Mouse (Mus musculus): ENCODE results near the gene Sac3d1. TPM values are rescaled to one million over a fixed set of nuclear protein-coding genes. Genes with fewer than 3 reads are reported as not detected.
A peak's percentile ranks its signal among the peaks of the same experiment; 100 is the strongest.
"Not testable (repeated sequence)": the region's sequence is repeated elsewhere in the genome, so short reads cannot be mapped to it uniquely, and the experiment has no call there.

Gene Sac3d1
- polyA plus RNA-seq, 1 experiment from 2014 or later: 58.8 TPM

DNA sequence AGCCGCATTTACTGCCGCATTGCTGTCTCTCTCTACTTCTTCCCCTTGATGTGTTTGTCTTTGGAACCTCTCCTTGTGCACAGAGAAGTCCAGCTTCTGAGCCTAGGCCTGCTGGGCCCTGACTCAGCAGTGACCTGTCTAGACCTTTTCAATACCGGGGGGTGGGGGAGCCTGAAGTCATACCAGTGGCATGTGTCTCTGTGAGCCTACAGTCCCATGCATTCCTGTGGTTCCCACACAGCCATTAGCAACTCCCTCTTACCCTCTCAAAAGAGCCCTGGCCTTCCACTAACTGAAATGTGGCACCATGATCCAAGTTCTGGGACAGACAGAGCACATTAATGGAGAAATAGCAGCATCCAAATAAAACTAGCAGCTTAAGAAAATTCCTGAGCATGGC, 17.9 kb upstream of the Sac3d1 start:
- peaks cover 9% of the 10 kb centered on the region for H3K4me1 ChIP-seq (replicated peaks)
- H3K36me3 ChIP-seq: peaks cover 40% of the 10 kb centered on the region
- WGBS: 82% methylated on average over 3 of the region's 3 CpGs

DNA sequence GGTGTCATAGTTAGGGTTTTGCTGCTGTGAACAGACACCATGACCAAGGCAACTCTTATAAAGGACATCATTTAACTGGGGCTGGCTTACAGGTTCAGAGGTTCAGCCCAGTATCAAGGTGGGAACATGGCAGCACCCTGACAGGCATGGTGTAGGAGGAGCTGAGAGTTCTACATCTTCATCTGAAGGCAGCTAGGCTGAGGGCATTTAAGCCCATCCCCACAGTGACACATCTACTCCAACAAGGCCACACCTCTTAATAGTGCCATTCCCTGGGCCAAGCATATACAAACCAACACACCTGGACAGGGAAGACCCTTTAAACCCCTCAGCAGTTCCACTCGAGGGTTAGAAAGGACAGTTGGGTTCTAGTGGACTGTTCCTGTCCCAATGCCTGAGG, 14.7 kb upstream of the Sac3d1 start:
- H3K27ac ChIP-seq; H3K27me3 ChIP-seq; H3K4me2 ChIP-seq; H3K9me3 ChIP-seq; H3K9ac ChIP-seq (replicated peaks); H3K4me1 ChIP-seq (replicated peaks); ATAC-seq (ENCODE audit: insufficient number of reproducible peaks, insufficient read depth, low FRiP score, low TSS enrichment, low read depth); H3K4me3 ChIP-seq (replicated peaks): not testable (repeated sequence)
- peaks cover 40% of the 10 kb centered on the region for H3K36me3 ChIP-seq
- WGBS: 51% methylated on average over 1 of the region's 1 CpGs

More for the DNA sequence above, 17.9 kb upstream of the Sac3d1 start:
- Histone ChIP-seq H3K27ac (no peak overlapping the region), H3K4me3 (replicated peaks) (no peak overlapping the region), H3K27me3 (no peaks in the 10 kb centered on the region), H3K9ac (replicated peaks) (0 out of 2 replicates have a peak overlapping the region, but pooled peaks have one; percentile 18), H3K9me3 (no peaks in the 10 kb centered on the region), H3K4me2 (no peak overlapping the region)
- ATAC-seq (ENCODE audit: insufficient number of reproducible peaks, insufficient read depth, low FRiP score, low TSS enrichment, low read depth): no peak

DNA sequence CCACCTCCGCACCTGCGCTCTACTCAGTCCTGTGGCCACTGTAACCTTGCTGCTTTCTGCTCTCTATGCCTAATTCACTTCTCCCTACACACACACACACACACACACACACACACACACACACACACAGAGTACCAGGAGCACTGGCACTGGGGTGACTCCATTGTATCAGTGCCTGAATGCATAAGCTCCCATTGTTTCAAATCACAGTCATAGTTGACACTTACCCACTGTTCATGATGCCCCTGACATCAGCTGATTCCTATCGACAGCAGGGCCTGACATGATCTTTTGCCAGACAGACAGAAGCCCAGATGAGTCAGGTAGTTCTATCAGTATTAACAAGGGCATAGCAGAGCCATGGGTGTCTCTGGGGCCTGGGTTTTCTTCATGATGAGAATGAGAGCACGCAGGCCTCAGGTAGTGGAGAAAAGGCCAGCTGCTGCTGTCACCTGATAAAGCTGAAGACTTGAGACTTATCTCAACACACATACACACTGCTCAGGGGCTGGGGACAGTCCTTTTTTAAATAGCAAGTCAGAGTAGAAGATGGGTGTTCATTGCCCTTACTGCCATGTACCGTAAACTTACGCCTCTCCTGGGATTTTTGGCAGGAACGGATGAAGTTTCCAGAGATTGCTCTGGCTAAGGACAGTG, 13.8 kb upstream of the Sac3d1 start:
- Histone ChIP-seq H3K27ac (peak overlapping the region; percentile 0; the same call in 1 of the 2 replicates), H3K4me1 (replicated peaks) (0 out of 2 replicates have a peak, but pooled peaks cover 2% of the 10 kb centered on the region), H3K36me3 (peaks cover 34% of the 10 kb centered on the region), H3K9ac (replicated peaks) (no peak overlapping the region), H3K27me3 (no peaks in the 10 kb centered on the region), H3K9me3 (no peaks in the 10 kb centered on the region), H3K4me2 (no peak overlapping the region), H3K4me3 (replicated peaks) (no peak overlapping the region)
- no peak for ATAC-seq (ENCODE audit: insufficient number of reproducible peaks, insufficient read depth, low FRiP score, low TSS enrichment, low read depth)
- WGBS: 79% methylated on average over 7 of the region's 7 CpGs

DNA sequence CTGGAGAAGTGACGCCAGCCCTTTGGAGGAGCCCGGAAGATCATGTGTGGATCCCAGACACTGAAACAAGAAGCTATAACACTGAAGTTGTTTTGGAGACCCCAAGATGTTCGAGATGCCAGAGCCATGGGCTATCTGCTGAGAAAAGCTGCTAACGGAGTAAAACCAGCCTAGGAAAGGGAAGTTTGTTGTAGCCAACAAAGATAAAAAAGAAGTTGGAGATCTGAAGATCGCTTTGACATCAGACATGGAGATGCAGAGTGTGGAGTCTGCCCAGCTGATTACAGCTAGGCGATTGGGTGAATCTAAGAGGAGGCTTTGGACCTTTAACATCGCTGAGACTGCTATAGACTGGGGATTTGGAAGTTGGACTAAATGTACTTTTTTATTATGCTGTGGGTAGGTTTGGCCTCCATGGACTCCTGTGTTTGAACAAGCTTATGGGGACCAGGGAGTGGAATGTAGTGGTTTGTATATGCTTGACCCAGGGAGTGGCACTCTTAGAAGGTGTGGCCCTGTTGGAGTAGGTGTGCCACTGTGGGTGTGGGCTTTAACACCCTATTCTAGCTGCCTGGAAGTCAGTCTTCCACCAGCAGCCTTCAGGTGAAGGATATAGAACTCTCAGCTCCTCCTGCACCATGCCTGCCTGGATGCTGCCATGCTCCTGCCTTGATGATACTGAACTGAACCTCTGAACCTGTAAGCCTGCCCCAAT, 12.1 kb upstream of the Sac3d1 start:
- H3K4me2 ChIP-seq; H3K9ac ChIP-seq (replicated peaks); H3K9me3 ChIP-seq; H3K4me3 ChIP-seq (replicated peaks); ATAC-seq (ENCODE audit: insufficient number of reproducible peaks, insufficient read depth, low FRiP score, low TSS enrichment, low read depth); H3K27ac ChIP-seq; H3K4me1 ChIP-seq (replicated peaks); H3K27me3 ChIP-seq: not testable (repeated sequence)
- 81% methylated on average over 7 of the region's 7 CpGs for WGBS
- peaks cover 18% of the 10 kb centered on the region for H3K36me3 ChIP-seq

DNA sequence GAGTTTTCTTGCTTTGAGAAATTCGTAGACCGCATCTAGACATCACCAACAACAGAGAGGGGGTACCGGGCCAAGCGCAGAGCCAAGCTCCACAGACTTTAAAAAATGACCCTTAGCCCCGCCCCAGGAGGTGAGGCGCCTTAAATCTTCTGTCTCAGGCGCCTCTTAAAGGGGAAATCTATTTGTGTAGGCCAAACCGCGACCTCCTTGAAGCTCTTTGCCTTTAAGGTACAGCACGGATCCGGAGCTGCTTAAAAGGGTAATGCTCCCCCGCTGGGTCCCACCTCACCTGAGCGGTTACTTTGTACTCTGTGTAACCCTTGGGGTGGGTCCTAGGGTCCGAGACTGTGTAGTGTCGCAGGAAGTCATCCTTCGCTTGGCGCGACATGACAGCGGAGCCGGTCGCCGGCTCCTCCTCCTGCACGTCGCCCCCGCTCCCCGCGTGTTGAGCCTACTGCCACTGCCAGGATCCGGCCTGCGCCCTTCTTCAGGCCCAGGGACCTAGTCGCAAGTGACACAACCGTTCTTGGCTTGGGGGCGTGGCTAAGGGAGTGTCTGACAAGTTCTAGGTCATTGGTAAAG, 9.4 kb upstream of the Sac3d1 start, which contains the start of gene Snx15:
Snx15 (minus strand) TSS at position 545 of the 582 bp plus-strand sequence.
- peak; percentile 94 for ATAC-seq (ENCODE audit: insufficient number of reproducible peaks, insufficient read depth, low FRiP score, low TSS enrichment, low read depth)
- H3K4me2 ChIP-seq: peak within 1 kb of the TSS; percentile 60
- peak within 1 kb of the TSS; percentile 55 for H3K4me3 ChIP-seq (replicated peaks)
- peak within 1 kb of the TSS; percentile 74 for H3K9ac ChIP-seq (replicated peaks)
- peak within 1 kb of the TSS; percentile 89 for H3K27ac ChIP-seq
- H3K9me3 ChIP-seq: no peaks in the 10 kb centered on the region
- H3K27me3 ChIP-seq: no peaks in the 10 kb centered on the region
- peaks cover 5% of the 10 kb centered on the region; the same call in 1 of the 2 replicates for H3K36me3 ChIP-seq
- whole genome bisulfite sequencing: under 1% methylated on average over 32 of the region's 32 CpGs
- H3K4me1 ChIP-seq (replicated peaks): 0 out of 2 replicates have a peak, but pooled peaks cover 2% of the 10 kb centered on the region

DNA sequence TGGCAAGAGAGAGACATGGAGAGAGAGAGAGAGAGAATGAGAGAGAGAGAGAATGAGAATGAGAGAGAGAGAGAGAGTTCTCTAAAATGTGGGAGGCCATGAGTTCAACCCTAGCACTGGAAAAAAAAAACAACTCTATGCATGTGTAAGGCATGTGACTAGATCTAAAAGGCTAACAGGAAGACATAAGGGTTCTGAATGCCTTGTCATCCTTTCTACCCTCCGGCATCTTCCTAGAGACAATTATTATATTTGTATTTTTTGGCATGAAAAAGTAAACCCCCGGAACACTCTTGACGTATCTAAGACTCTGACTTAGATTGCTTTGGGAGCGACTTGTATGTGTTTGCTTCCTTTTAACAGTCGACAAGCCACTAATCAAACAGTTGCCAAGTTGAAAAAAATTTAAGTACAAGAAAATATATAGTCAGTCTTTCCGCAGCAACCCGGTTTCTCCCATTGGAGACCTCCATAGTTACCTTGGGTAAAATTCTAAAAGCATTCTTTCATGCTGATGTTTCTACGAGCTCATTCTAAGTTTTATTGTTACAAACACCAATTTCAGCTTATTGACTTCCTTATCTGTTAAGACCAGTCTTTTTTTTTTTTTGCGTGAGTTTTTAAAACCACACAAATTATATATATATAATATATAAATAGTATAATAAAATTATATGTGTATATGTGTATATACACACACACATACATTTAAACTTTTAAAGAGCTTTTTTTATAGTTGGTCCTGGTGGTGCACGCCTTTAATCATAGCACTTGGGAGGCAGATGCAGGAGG, 8.5 kb upstream of the Sac3d1 start:
- WGBS: 73% methylated on average over 10 of the region's 10 CpGs
- Histone ChIP-seq H3K36me3 (peaks cover 5% of the 10 kb centered on the region; the same call in 1 of the 2 replicates), H3K4me3 (replicated peaks) (peak overlapping the region; percentile 55), H3K9me3 (no peaks in the 10 kb centered on the region), H3K27ac (peak overlapping the region; percentile 89), H3K27me3 (no peaks in the 10 kb centered on the region), H3K4me2 (peak overlapping the region; percentile 60), H3K9ac (replicated peaks) (no peak overlapping the region; the same call in 1 of the 2 replicates), H3K4me1 (replicated peaks) (peaks cover 5% of the 10 kb centered on the region; the same call in 1 of the 2 replicates)
- no peak for ATAC-seq (ENCODE audit: insufficient number of reproducible peaks, insufficient read depth, low FRiP score, low TSS enrichment, low read depth)

DNA sequence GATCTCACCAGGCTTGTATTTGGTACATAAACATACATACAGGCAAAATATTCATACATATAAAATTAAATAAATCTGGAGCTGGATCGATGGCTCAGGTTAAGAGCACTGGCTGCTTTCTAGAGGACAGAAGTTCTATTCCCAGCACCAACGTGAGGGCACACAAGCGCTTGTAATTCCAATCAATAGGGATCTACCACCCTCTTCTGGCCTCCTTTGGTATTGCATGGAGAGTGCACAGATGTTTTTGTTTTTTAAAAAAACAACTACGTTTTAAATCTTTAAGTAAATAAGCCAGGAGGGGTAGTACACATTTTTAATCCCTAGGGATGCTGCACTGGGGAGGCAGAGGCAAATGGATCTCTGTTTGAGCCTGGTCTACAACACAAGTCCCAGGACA, 7.8 kb upstream of the Sac3d1 start:
- Histone ChIP-seq H3K36me3 (peaks cover 10% of the 10 kb centered on the region; the same call in 1 of the 2 replicates), H3K4me3 (replicated peaks) (no peak overlapping the region), H3K9ac (replicated peaks) (no peak overlapping the region), H3K27me3 (no peaks in the 10 kb centered on the region), H3K4me2 (no peak overlapping the region), H3K9me3 (no peaks in the 10 kb centered on the region), H3K27ac (no peak overlapping the region), H3K4me1 (replicated peaks) (peaks cover 10% of the 10 kb centered on the region; the same call in 1 of the 2 replicates)
- WGBS: 22% methylated on average over 4 of the region's 4 CpGs
- ATAC-seq (ENCODE audit: insufficient number of reproducible peaks, insufficient read depth, low FRiP score, low TSS enrichment, low read depth): no peak

DNA sequence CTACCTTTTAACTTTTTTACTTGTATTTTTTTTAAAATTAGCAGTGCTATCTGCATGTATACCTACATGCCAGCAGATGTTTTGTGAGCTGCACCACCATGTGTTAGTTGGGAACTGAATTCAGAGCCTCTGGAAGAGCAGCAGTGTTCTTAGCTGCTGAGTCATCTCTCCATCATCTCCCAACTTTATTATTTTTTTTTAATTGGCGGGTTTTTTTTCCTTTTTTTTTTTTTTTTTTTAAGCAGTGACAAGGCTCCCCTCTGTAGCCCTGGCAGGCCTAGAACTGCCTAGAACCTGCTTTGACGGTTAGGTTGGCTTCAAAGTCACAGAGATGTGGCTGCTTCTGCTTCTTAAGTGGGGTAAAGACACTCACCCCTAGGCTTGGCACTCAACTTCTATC, 6.4 kb upstream of the Sac3d1 start:
- 83% methylated on average over 2 of the region's 2 CpGs for WGBS
- no peak overlapping the region for H3K9ac ChIP-seq (replicated peaks)
- ATAC-seq (ENCODE audit: insufficient number of reproducible peaks, insufficient read depth, low FRiP score, low TSS enrichment, low read depth): no peak

DNA sequence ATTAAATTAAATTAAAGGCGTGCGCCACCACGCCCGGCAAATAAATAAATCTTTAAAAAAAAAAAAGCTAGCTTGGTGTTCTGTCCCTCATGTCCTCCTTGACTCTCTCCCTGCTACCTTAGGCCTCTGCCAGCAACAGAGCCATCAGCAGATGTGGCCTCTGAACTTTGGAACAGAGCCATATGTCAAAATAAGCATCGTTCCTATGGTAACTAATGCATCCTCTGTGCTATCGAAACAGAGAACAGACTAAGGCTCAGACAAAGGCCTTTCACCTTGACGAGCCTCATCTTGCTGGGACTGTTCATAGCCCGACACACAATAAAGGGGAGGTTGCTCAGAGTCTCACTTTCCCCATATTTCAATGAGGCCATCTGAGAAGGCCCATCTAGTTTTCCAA, 4.9 kb upstream of the Sac3d1 start:
- no peak overlapping the region for H3K4me3 ChIP-seq (replicated peaks)
- WGBS: 65% methylated on average over 8 of the region's 8 CpGs
- ATAC-seq (ENCODE audit: insufficient number of reproducible peaks, insufficient read depth, low FRiP score, low TSS enrichment, low read depth): no peak
- no peak overlapping the region for H3K4me2 ChIP-seq
- no peaks in the 10 kb centered on the region for H3K27me3 ChIP-seq
- H3K27ac ChIP-seq: no peak overlapping the region
- peaks cover 18% of the 10 kb centered on the region for H3K4me1 ChIP-seq (replicated peaks)
- no peak overlapping the region for H3K9ac ChIP-seq (replicated peaks)
- no peaks in the 10 kb centered on the region for H3K9me3 ChIP-seq
- peaks cover 21% of the 10 kb centered on the region; the same call in 1 of the 2 replicates for H3K36me3 ChIP-seq

More for the DNA sequence above, 6.4 kb upstream of the Sac3d1 start:
- no peaks in the 10 kb centered on the region for H3K9me3 ChIP-seq
- H3K27ac ChIP-seq: no peak overlapping the region
- peaks cover 10% of the 10 kb centered on the region; the same call in 1 of the 2 replicates for H3K4me1 ChIP-seq (replicated peaks)
- H3K4me3 ChIP-seq (replicated peaks): no peak overlapping the region
- H3K4me2 ChIP-seq: no peak overlapping the region
- no peaks in the 10 kb centered on the region for H3K27me3 ChIP-seq
- peaks cover 21% of the 10 kb centered on the region; the same call in 1 of the 2 replicates for H3K36me3 ChIP-seq

DNA sequence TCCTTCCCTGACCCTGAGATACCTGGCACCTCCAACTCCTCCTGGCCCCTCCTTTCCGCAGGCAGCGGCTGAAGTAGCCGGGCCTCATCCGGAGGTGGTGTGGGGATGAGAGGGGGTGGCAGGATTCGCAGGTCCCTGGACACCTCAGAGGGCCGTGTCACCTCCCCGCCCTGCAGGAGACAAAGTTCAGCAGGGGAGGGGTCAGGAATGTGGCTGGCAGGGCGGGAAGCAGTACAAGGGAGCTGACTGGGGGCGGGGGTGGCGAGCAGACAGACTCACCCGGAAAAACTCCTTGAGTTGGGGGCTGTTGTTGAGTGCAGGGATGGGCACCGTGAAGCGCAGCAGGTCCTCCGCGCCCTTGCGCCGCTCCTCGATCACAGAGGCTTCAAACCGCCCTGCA, 3.3 kb upstream of the Sac3d1 start:
- Histone ChIP-seq H3K4me2 (no peak overlapping the region), H3K4me1 (replicated peaks) (peaks cover 25% of the 10 kb centered on the region), H3K27me3 (no peaks in the 10 kb centered on the region), H3K9ac (replicated peaks) (peak overlapping the region; percentile 42; the same call in 1 of the 2 replicates), H3K9me3 (no peaks in the 10 kb centered on the region), H3K27ac (no peak overlapping the region), H3K4me3 (replicated peaks) (no peak overlapping the region), H3K36me3 (peaks cover 21% of the 10 kb centered on the region; the same call in 1 of the 2 replicates)
- ATAC-seq (ENCODE audit: insufficient number of reproducible peaks, insufficient read depth, low FRiP score, low TSS enrichment, low read depth): no peak
- WGBS: 21% methylated on average over 19 of the region's 19 CpGs

Measured in limb, embryonic 12.5 days (tissue).